Mouse (Mus musculus): ENCODE measurements at regions not wholly inside any gene's neighbourhood (a gene's known extent, or its start where the extent isn't known, plus 50 kb on each side); places are given as distances from the start of the nearest gene placed in this dataset.

GRCm38 (mm10) chr4:125265575-125265974 lies 137.9 kb upstream of the Zc3h12a start:
- no peak for DNase-seq

- no peak for DNase-seq
Measured at GRCm38 (mm10) chr4:125265065-125265464, 137.4 kb upstream of the Zc3h12a start.

- peak; percentile 55 for DNase-seq
Measured at GRCm38 (mm10) chr4:125261547-125261946, 133.9 kb upstream of the Zc3h12a start.

- DNase-seq = no peak
Measured at GRCm38 (mm10) chr4:125259306-125259705, 131.7 kb upstream of the Zc3h12a start.

- peak; percentile 40 for DNase-seq
Measured at GRCm38 (mm10) chr4:125257916-125258315, 130.3 kb upstream of the Zc3h12a start.

- no peak for DNase-seq
Measured at GRCm38 (mm10) chr4:125253161-125253560, 125.5 kb upstream of the Zc3h12a start.

GRCm38 (mm10) chr4:125252228-125252627 lies 124.6 kb upstream of the Zc3h12a start:
- DNase-seq = no peak

GRCm38 (mm10) chr4:125249061-125249460 lies 121.4 kb upstream of the Zc3h12a start:
- no peak for DNase-seq

GRCm38 (mm10) chr4:125246171-125246570 lies 118.5 kb upstream of the Zc3h12a start:
- DNase-seq = no peak

GRCm38 (mm10) chr4:125242512-125242911 lies 114.9 kb upstream of the Zc3h12a start:
- no peak for DNase-seq

GRCm38 (mm10) chr4:125241577-125242262 lies 114.1 kb upstream of the Zc3h12a start:
- no peak for DNase-seq

- DNase-seq = peak; percentile 23
Measured at GRCm38 (mm10) chr4:125231711-125232260, 104.1 kb upstream of the Zc3h12a start.

- no peak for DNase-seq
Measured at GRCm38 (mm10) chr4:125227194-125227593, 99.6 kb upstream of the Zc3h12a start.

- DNase-seq = no peak
Measured at GRCm38 (mm10) chr4:125222922-125223321, 95.3 kb upstream of the Zc3h12a start.

- DNase-seq = no peak
Measured at GRCm38 (mm10) chr4:125220314-125220713, 92.7 kb upstream of the Zc3h12a start.

- no peak for DNase-seq
Measured at GRCm38 (mm10) chr4:125219209-125219608, 91.6 kb upstream of the Zc3h12a start.

- no peak for DNase-seq
Measured at GRCm38 (mm10) chr4:125214306-125214705, 86.7 kb upstream of the Zc3h12a start.

GRCm38 (mm10) chr4:125212176-125212530 lies 84.5 kb upstream of the Zc3h12a start:
- DNase-seq = no peak

GRCm38 (mm10) chr4:125211459-125212175 lies 84.0 kb upstream of the Zc3h12a start:
- DNase-seq = no peak

GRCm38 (mm10) chr4:125210719-125211118 lies 83.1 kb upstream of the Zc3h12a start:
- DNase-seq = no peak

- no peak for DNase-seq
Measured at GRCm38 (mm10) chr4:125208136-125208915, 80.7 kb upstream of the Zc3h12a start.

GRCm38 (mm10) chr4:125203521-125203920 lies 75.9 kb upstream of the Zc3h12a start:
- DNase-seq = no peak

GRCm38 (mm10) chr4:125201638-125202325 lies 74.1 kb upstream of the Zc3h12a start:
- DNase-seq = no peak

Data from right cerebral cortex, postnatal 25 days (tissue).